Mouse (Mus musculus): Measurements from ENCODE around the gene Krt222.
A peak's percentile ranks its signal among the peaks of the same experiment; 100 is the strongest.
"Not testable (repeated sequence)": the region's sequence is repeated elsewhere in the genome, so short reads cannot be mapped to it uniquely, and the experiment has no call there.

The Krt222 gene

DNA sequence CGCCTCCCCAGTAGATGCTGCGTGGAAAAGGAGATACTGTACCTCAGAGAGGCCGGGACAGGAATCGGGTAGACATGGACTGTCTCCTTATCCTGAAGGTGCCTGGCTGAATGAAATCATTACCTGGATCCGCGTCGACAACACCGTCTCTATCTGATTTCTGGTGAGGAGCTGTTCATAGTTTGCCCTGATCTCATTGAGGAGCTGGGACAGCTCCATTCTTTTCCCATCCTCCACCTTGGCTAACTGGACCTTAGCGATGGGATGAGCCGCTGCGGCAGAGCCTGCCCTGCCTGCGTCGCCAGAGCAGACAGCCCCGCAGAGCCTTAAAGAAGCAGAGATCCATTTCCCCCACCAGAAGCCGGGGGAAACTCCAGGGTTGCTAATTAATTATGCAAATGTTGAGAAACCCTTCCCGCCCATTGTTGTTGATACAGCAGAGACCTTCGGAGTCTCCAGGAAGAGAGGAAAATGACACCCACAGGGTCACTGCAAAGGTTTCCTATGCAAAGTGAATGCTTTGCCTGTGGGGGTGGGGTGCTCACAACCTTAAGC, at the start of gene Krt222:
Gene Krt222, minus strand, starts transcription at position 266 of the 555 bp plus-strand sequence.
- DNase-seq (ENCODE audit: low spot score in 2 of 2), result peak in 1 of 2 experiments; percentile 56

DNA sequence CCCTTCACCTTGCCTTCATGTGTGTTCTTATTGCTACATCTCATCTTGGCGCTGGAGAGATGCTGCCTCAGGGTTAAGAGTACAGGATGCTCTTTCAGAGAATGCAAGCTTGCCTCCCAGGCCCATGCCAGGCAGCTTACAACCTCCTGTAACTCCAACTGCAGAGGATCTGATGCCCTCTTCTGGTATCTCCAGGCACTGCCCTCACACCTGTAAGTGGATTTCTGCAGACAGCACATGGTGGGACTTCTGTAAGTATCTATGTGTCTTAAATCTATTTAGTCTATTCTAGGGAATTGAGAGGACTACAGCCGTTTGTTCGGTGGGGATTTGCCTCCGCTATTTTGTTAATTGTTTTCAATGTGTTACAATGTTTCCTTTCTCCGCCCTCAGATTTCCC, 49.0 kb upstream of the Krt222 start:
- peak in 1 of 2 experiments; percentile 44 for DNase-seq (ENCODE audit: low spot score in 2 of 2)

DNA sequence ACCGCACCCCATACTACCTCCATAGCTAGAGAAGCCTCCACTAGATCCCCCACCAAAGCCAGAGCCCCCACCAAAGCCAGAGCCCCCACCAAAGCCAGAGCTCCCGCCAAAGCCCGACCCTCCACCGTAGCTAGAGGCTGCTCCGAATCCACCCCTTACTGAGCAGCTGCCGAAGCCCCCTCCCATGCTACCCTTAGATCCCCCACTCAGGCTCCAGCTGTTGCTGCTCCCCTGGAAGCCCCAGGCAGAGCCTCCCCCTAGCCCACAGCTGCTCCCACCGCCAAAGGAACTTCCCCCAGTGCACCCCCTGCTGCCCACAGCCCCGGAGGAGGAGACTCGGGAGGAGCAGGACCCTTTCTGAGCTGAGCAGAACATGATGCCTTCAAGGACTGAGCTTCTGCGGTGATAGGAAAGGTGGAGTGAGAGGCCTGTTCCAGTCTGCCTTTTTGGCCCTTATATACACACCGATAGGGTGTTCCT, 41.0 kb upstream of the Krt222 start, which contains the start of gene Krt24:
Gene Krt24, minus strand, starts transcription at position 430 of the 480 bp plus-strand sequence.
- DNase-seq (ENCODE audit: low spot score in 2 of 2), result no peak

DNA sequence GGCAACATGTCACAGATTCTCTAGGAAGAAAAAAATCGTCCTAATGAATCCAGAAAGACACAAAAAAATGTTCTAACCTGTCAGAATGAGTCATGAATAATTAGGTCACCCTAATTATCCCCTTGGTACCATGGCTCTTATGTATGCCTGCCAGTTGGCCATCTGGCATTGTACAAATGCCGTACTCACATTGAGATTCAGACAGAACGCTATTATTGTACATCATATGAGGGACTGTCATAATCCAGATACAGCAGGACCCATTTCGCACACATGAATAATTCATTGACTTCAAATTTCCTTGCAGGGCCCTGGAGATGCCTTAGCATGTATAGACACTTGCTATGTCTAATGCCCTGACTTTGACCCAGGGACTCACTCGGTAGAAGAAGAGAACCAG, 40.1 kb upstream of the Krt222 start:
- DNase-seq (ENCODE audit: low spot score in 2 of 2), result no peak

DNA sequence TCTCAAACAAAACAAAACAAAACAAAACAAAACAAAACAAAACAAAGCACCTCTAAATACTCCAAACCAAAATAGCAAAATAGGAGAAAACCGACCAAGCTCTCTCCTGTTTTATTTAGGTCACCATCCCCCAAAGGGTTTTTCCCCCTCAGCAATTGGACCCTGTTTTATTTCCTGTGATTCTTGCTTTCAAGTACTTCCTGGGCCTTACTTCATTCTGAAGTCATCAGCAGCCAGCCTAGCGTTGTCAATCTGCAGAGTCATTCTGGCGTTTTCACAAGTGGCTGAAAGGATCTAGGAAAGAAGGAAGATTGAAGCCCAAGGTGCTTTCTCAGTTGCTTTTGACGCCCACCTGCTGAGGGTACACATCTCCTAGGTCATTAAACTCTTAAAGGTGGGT, 39.4 kb upstream of the Krt222 start:
- DNase-seq (ENCODE audit: low spot score in 2 of 2), result no peak

DNA sequence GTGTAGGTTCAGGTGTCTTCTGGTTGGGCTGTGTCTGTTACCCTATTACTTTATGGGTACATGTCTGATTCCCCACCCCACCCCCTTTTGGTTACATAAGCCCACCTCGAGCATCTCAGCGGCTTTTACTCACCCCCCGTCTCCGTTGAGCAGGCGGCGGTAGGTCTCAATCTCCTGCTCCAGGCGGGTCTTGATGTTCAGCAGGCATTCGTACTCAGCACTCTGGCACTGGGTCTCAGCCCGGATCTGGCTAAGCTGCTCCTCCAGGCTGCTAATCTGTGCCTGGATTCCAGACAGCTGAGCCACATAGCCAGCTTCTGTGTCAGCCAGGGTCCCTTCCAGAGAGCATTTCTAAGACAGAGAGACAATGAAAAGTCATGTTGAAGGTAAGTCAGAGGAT, 37.2 kb upstream of the Krt222 start:
- DNase-seq (ENCODE audit: low spot score in 2 of 2), result no peak

DNA sequence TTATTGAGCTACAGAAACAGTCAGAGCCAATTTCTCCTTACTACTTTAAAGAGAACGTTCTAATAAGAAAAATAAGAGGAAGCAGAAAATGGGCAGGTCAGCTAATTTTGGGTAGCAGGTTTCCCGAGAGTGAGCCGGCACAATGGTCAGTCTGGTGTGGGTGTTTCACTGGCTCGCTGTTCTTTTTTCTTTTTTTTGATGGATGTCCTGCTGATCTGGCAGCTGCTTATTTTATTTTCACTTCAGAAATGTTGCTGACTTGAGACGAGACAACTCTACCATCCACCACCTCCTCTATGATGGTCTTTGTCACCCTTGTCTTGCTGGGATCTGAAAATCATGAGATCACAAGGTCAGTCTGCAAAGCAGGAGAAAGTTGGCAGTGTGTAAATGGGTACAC, 36.1 kb upstream of the Krt222 start:
- DNase-seq (ENCODE audit: low spot score in 2 of 2), result no peak

DNA sequence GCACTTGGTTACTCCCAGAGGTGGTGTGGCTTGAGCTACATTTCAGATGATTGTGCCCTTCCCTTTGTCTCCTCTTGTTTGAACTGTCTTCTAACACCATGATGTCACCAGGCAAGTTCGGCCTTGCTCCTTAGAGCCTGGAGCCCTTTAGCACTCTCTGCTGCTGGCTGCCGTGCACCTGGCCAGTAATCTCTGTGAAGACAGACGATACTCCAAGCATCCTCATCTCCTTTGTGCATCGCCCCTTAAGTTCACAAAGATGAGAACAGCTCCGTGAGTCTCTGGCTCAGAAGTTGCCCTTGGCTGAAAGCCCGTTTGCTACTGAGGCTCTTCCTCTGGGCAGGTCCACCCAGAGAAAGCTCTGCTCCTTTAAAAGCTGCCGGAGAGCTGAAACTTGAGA, 32.9 kb upstream of the Krt222 start:
- no peak for DNase-seq (ENCODE audit: low spot score in 2 of 2)

DNA sequence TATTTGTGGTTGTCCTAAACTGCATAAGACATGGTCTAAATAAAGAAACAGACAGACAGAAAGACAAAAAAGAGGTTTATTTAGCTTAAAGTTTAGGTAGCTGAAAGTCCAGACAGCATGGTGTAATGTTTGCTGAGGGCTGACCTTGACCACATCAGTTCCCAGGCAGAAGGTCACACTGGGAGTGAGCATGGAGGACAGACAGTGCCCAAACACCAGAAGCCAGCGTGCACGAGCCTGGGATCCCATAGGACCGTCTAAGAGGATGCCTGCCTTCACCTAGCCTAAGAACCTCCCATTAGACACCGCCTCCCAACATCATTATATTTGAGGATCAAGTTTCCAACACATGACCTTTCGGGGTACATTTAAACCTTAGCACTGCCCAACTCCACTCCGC, 31.7 kb upstream of the Krt222 start:
- no peak for DNase-seq (ENCODE audit: low spot score in 2 of 2)

DNA sequence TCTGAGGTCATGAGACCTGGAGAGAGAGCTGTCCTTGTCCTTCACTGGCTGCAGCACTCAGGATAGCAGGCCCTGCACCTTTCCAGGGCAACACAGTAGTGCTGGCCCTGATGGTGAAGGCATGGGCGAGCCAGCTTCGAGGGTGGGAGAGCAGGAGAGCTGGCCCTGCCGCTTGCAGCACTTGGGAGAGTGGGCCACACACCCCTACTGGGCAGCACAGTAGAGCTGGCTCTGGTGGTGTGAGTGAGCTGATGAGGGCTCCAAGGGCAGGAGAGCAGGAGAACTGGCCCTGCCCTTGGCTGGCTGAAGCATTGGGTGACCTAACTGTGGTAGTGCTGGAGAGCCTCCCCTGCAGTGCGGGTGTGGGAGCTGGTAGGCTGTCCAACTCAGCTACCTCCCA, 28.8 kb upstream of the Krt222 start:
- no peak for DNase-seq (ENCODE audit: low spot score in 2 of 2)

DNA sequence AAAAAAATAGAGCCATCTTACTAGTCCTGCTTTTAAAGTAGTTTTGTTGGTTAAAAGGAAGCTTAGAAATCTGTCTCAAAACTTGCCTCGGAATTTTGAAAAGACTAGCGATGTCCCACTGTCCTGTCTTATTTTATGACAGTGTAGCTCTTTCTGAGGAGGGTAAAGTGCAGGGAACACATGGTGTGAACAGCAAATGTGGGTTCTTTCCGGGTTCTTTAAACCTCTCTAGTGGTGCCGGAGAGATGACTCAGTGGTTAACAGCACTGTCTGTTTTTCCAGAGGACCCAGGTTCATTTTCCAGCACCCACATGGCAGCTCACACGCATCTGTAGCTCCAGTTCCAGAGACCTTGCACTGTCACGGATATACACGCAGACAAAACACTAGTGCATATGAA, 25.3 kb upstream of the Krt222 start:
- DNase-seq (ENCODE audit: low spot score in 2 of 2), result no peak

DNA sequence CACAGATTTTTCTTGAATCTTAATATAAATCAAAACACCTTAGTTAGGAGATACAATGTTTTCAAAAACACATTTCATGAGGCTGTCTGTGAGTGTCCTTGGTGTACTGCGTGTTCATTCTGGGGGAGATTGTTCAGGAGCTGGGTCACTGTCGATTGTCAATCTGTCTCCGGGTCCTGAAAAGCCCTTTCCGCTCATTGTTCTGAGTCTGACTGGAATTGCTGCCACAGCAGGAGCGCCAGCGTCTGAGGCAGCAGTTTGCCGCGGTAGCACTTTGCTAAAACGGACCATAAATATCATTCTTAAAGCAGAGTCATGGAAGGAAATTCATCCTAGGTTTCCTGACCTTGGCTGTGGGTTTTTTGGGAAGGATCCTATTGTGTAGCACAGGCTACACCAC, 21.9 kb upstream of the Krt222 start:
- DNase-seq (ENCODE audit: low spot score in 2 of 2), result no peak

DNA sequence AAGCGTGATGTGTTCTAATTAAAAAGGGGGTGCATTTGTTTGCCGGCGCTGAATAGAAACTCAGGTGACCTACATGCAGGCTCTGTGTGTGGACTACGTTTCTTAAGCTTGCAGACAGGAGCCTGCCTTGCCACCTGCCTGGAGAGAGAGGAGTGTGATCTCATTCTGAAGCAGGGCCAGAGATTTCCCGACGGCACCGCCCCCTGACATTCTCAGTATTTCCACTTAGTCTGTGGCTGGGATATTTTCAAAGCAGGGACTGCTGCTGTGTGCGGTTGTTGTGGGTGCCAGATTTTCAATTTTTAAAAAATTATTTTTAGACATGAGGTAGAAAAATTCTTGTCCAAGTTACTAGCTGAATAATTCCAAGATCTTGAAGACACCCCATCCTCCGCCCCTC, 21.3 kb upstream of the Krt222 start:
- DNase-seq (ENCODE audit: low spot score in 2 of 2), result peak; percentile 48 to 80

DNA sequence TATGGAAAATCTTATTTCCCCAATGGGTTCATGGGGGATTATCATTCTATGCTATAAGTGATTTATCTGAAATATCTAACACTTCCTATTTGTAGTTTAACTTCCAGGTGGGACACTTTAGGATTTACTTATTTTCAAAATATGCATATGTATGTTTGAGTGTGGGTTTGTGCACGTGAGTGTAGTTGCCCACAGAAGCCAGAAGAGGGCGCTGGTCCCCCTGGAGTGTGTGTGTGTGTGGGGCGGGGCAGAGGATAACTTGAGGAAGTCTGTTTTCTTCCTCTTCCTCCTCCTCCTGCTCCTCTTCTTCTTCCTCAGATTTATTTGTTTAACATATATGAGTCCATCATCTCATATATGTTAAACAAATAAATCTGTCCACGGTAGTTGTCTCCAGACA, 12.3 kb upstream of the Krt222 start:
- no peak for DNase-seq (ENCODE audit: low spot score in 2 of 2)

DNA sequence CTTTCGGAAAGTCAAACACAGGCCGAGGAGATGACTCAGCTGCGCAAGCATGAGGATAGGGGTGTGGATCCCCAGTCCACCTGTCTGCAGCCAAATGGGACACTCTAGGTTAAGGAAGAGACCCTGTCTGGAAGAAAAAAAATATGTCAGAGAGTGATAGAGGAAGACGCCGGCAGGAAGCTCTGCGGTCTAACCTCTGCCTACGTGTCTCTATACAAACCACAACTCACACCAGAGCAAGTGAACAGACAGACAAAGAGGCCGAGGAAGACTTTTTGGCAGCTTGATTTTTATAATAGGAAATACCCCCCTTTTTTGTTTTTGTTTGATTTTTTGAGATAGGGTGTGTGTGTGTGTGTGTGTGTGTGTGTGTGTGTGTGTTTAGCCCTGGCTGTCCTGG, 11.4 kb upstream of the Krt222 start:
- DNase-seq (ENCODE audit: low spot score in 2 of 2), result no peak

DNA sequence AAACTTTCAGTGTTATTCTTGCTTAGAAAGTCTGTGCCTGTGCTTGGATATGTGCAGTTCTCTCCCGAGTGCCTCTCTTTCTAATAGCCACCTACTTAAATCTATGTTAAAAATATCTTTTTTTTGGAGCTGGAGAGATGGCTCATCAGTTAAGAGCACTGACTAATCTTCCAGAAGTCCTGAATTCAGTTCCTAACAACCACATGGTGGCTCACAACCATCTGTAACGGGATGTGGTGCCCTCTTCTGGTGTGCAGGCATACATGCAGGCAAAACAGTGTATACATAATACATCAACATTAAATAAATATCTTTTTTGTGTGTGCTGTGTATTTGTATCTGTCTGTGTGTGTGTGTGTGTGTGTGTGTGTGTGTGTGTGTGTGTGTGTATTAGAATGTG, 10.0 kb upstream of the Krt222 start:
- DNase-seq (ENCODE audit: low spot score in 2 of 2), result no peak

DNA sequence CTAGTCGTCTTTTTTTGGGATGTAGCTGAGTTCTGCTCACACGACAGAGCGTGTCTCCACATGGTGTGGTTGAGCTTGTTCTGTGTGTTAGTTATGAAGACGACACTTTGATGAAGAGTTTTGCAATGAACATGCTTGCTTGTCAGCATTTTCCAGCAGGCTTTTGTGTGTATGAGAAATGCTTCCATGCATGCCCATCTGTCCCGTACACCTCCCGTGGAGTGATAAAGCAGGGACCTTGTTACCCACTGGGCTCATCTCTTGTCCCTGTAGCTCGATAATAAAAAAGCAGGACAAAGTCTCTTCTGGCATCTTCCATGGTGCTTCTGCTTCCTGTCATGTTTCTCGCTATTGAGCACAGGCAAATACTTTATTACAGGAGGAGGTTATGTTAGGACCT, 8.8 kb upstream of the Krt222 start:
- DNase-seq (ENCODE audit: low spot score in 2 of 2), result no peak

DNA sequence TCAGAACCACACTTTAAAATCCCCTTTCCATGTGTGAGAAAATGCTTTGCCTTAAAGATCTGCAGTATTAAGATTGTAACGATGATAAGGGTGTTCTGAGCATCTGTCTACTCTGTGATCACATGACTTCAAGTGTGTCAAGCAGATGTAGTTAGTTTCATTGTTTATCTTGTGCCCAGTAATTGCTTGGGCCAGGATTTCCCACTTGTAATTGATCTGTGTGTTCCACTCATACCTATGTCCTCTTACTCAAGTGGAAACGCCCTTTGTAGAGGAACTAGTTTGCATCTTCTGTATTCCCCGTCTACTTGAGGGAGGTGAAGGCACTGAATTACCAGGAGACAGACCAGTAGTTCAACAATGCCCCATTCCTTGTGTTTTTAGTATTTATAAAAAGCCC, 6.8 kb upstream of the Krt222 start:
- no peak for DNase-seq (ENCODE audit: low spot score in 2 of 2)

DNA sequence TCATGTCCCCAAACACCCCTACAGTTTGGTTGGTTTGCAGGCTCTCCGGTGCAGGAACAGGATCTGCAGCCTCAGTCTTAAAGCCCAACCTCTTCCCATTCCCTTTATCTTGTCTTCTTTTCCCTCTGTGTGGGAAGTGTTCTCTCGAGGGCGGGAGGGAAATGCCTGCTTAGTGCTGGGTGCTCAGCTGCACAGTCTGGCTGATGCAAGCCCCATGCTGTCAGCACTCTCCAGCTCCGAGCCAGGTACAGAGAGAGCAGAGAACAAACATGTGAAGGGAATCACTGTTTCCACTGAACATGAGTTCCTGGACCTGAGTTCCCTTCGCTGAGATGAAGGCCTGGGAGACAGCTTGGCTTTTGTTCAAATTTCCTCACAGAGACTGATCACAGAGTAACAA, 6.4 kb upstream of the Krt222 start:
- DNase-seq (ENCODE audit: low spot score in 2 of 2), result peak; percentile 31 to 54

DNA sequence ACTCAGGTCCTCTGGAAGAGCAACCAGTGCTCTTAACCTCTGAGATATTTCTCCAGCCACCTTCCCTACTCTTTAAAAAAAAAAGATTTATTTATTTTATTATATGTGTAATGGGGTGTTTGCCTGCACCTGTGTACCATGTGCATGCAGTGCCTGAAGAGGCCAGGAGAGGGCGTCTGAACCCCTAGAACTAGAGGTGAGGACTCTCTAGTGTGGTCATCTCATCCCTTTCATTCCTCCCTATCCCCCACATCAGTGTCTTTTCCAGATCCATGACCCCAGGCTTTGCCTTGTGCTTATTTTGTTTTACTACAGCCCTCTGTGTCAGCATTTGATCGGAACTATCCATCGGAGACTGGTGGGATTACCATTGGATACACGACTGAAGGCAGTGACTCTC, 5.2 kb upstream of the Krt222 start:
- DNase-seq (ENCODE audit: low spot score in 2 of 2), result no peak

DNA sequence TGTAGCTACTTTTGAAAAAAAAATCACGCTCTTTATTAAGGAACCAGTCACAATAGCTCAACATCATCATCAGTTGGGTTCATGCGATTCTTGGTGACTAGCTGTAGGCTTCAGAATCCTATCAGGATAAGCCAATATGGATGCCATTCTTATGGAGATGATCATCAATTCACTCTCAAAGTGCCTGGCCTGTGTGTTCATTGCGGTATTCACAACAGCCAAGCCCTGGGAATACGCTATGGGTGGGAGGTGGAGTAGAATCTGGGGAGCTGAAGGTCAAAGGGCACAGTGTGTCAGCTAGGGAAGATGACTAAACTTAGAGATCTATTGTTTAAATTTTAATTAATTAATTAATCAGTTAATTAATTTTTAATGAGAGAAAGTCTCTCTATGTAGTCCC, 4.0 kb upstream of the Krt222 start:
- no peak for DNase-seq (ENCODE audit: low spot score in 2 of 2)

DNA sequence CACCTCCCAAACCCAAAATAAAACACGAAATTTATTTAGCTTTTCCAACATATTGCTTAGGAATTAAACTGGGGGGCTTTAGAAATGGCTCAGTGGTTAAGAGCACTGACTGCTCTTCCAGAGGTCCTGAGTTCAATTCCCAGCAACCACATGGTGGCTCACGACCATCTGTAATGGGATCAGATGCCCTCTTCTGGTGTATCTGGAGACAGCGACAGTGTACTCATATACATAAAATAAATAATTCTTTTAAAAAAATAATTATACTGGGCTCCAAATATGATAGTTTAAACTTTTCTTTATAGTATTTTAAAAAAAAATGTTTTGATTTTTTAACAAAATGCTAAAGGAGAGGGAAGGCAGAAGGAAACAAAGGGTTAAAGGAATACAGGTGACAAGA, 634 bp upstream of the Krt222 start:
- not testable (repeated sequence) for DNase-seq (ENCODE audit: low spot score in 2 of 2)

DNA sequence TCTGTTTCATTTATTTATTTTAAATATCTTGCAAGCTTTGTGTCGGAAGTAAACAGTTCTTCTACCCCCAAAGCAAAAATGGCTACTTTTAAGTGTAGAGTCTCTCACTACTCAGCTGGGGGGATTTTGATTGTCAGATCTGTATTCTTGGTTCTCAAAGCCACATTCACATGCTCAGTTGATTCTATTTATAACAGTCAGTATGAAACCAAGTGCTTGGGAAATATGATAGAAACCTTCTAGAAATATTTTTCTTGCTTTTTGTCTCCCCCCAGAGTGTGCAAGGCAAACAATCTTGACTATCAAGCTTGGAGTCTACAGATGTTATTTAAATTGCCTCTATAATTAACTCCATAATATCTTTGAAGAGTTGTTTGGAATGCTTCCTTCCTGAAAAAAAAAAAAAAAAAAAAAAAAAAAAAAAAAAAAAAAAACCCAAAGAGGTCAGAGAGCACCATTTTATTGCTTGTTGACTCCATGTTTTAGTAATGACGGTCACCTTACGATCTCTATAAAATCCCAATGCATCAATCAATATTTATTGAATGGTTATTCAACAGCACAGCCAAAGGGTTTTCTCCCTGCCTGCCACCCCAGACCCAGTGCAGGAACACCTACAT, 575 bp downstream of the Krt222 start:
- no peak for DNase-seq (ENCODE audit: low spot score in 2 of 2)

DNA sequence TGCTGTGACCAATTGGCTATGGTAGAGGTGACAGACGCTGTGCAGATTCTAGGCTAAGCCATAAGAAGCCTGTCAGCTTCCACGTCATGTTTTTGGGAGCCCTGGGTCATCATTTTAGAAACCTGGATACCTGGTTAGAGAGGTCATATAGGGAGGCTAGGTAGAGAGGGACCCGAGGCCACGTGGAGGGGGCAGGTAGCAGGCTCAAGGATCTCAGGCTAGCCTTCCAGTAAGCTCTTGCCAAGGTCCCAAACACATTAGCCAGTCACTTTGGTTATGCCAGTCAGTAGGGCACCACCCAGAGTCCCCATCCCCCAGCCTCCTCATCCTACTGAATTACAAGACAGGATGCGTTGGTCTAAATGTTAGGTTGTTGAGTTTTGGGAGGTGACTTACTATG, 1.8 kb downstream of the Krt222 start:
- no peak for DNase-seq (ENCODE audit: low spot score in 2 of 2)

All from left cerebral cortex, adult 9 months (tissue).